Mouse (Mus musculus) embryonic fibroblast, embryonic 13.5 days (primary cell): ENCODE data around the gene Asic4.

ENCODE experiments used
- CTCF ChIP-seq: IDR thresholded peaks from 2 replicates; pipeline ENCODE4 v1.5.1; 2011; ENCODE audit warnings: mild to moderate bottlenecking, control low read depth, low read length, moderate library complexity, borderline replicate concordance; ENCODE audit not compliant: insufficient read depth
- POLR2A ChIP-seq: IDR thresholded peaks from 2 replicates; pipeline ENCODE4 v1.6.1; 2011; ENCODE audit warnings: low read depth, mild to moderate bottlenecking, control low read depth, low read length, moderate library complexity

- TF ChIP-seq CTCF (no peak), POLR2A (no peak)
Measured at GRCm38 (mm10) chr1:75518427-75518826, 68.2 kb downstream of the Asic4 start.
